Mouse (Mus musculus) liver, embryonic 14.5 days (tissue): Measurements from ENCODE around the gene Cercam. TPM values are rescaled to one million over a fixed set of nuclear protein-coding genes. Genes with fewer than 3 reads are reported as not detected.

Experiments
- ATAC-seq: fragments of 200-750 bp; cut with Nextera tagmentation; 2 replicates; pipeline ENCODE4 v1.8.0; 2017; ENCODE audit warnings: moderate number of reproducible peaks, mild to moderate bottlenecking, moderate library complexity; ENCODE audit not compliant: insufficient read depth
- DNase-seq, 3 experiments: peaks; one replicate each; pipeline ENCODE4 v3.0.0-alpha.2; 2012 to 2013; ENCODE audit warnings: low read depth in 3 of 3, low spot score in 3 of 3
- H3K27ac ChIP-seq: fragments of 300-500 bp; sonication (generic); 2 replicates; pipeline ENCODE4 v1.5.1; 2014; ENCODE audit warnings: moderate library complexity, mild to moderate bottlenecking, control low read depth, inconsistent platforms
- H3K27me3 ChIP-seq: fragments of 300-500 bp; sonication (generic); 2 replicates; pipeline ENCODE4 v1.6.1; 2014; ENCODE audit warnings: mild to moderate bottlenecking, low read length, moderate library complexity; ENCODE audit not compliant: control insufficient read depth, insufficient read depth
- H3K36me3 ChIP-seq: fragments of 300-500 bp; sonication (generic); replicated peaks from 2 replicates; pipeline ENCODE4 v1.6.1; 2014; ENCODE audit warnings: low read depth; ENCODE audit not compliant: control insufficient read depth, insufficient read depth
- H3K4me1 ChIP-seq, 2 experiments: fragments of 200-500 bp in 1 of 2; fragments of 300-500 bp in 1 of 2; sonication (generic) in 1 of 2; replicated peaks; 2 replicates each; pipeline ENCODE4 v1.6.1; 2012 to 2014; ENCODE audit warnings: antibody characterized with exemption in 1 of 2, inconsistent platforms in 1 of 2, low read length in 1 of 2; ENCODE audit not compliant: control insufficient read depth in 2 of 2, insufficient read depth in 2 of 2
- H3K4me2 ChIP-seq: fragments of 300-500 bp; sonication (generic); 2 replicates; pipeline ENCODE4 v1.6.1; 2014; ENCODE audit warnings: low read depth, mild to moderate bottlenecking, control low read depth, moderate library complexity
- H3K4me3 ChIP-seq, 2 experiments: fragments of 200-500 bp in 1 of 2; fragments of 300-500 bp in 1 of 2; sonication (generic) in 1 of 2; 2 replicates each; pipeline ENCODE4 v1.5.1; 2012 to 2014; ENCODE audit warnings: low read depth in 2 of 2, low read length in 2 of 2, mild to moderate bottlenecking in 2 of 2, control low read depth in 1 of 2, inconsistent platforms in 1 of 2, moderate library complexity in 1 of 2; ENCODE audit not compliant: insufficient read depth in 1 of 2
- H3K9ac ChIP-seq: fragments of 300-500 bp; sonication (generic); replicated peaks from 2 replicates; pipeline ENCODE4 v1.6.1; 2014; ENCODE audit warnings: mild to moderate bottlenecking, control low read depth, moderate library complexity
- H3K9me3 ChIP-seq: fragments of 300-500 bp; sonication (generic); 2 replicates; pipeline ENCODE4 v1.6.1; 2016; ENCODE audit warnings: low read length, mixed read lengths; ENCODE audit not compliant: control insufficient read depth
- CTCF ChIP-seq: IDR thresholded peaks from 2 replicates; pipeline ENCODE4 v1.5.1; 2016; ENCODE audit warnings: antibody characterized with exemption, low read depth, control low read depth
- EP300 ChIP-seq: IDR thresholded peaks from 2 replicates; pipeline ENCODE4 v1.6.1; 2016; ENCODE audit warnings: antibody characterized with exemption, low read depth
- WGBS: fragments of 180-500 bp; shearing (Covaris S2); extraction: QIAGEN DNeasy Blood & Tissue Kit; methylation state at CpG from one replicate; pipeline ENCODE4 v1.1.7; 2014; ENCODE audit not compliant: insufficient replicate concordance; 5-methylcytosine and 5-hydroxymethylcytosine counted together
- polyA plus RNA-seq, 2 experiments: library from polyadenylated mRNA; depleted of rRNA in 1 of 2; stranded (reverse) in 1 of 2; unstranded in 1 of 2; fragments of >200 nt; fragmentation: Nextera tagmentation in 1 of 2; extraction: Ambion mirVana in 1 of 2; gene quantifications; 2 replicates each; pipeline versions ENCODE4 v1.2.1 to v1.2.3; 2012 to 2014

Cercam gene
- polyA plus RNA-seq, 2 experiments = 16.6 to 20.1 TPM

DNA sequence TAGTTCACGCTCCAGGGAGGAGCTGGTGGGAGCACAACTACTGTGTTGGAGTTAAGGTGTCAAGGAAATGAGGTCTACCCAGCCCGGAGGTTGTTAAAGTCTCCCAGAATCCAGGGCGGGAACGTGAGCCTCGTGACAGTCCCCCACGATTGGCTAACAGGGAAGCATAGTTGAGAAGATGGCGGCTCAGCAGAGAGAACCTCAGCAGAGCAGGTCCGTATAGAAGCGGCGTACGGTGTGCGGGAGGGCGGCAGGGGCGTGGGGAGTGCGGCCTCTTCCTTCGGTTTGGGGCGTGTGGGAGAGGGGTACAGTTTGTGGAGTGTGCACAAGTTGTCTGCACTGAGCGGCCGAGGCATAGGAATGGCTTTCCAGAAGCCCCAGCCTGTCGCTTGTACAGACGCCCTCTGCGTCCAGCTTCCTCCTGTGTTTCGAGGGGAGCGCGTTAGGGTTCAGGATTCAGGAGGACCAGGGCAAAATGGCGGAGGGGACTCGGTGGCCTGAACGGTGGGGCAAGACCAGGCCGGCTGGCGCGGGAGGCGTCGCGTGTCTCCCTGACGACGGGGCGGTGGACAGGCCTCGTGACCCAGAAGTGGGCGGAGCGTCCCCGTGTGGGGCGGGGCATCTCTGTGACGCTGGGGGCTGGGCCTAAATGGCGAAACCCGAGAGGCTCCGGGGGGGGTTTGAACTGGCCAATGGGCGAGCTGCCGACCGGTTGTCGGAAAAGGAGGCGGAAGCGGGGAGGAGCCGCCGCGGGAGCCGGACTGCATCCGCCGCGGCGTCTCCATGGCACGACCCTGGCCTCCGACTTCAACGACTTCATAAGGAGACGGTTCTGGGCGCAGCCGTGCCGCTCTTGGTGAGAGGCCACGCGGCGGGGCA lies 20.3 kb downstream of the Cercam start, which contains the start of gene Odf2:
TSS of gene Odf2 (plus strand) at position 156 of the 879 bp plus-strand sequence.
- peak; percentile 97 for DNase-seq
- under 1% methylated on average over 70 of the region's 70 CpGs for WGBS

DNA sequence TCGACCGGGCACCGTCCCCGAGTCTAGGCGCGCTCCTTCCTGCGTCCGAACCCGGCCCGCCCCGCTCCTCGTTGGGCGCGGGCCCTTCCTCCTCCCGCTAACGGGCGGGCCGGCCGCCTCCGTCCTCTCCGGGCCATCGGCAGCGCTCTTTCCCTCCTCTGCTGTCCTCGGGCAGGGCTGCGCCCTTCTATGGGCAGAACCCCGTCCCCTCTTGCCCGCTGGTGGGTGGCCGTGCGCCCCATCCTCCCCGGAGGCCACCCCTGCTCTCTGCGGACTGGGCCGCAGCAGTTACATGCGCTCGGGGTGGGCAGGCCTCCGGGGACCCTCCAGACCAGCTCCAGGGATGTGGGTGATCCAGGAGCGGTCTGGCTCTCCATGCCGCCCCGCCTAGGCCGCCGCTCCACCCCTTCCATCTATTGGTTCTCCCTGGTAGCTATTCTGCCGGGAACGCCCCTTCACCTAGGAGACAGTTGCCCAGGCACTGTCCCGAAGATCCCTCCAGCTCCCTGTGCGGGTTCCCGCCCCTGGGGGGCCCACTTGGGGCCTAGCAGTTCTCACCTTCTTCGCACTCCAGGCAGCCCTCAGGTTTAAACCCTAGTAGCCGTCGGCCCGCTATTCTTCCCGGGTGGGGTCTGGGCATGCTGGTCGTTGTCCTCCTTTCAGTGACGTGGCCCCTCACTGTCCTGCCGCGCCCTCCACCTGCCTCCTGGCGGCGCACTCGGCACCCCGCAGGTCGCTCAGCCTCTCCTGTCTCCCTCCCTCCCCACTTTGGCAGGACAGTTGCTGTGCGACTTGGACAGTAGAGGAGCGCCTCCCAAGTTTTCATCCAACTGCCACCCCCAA lies 21.2 kb downstream of the Cercam start:
- Histone ChIP-seq H3K4me1 (peaks cover 14 to 16% of the 10 kb centered on the region in 2 experiments), H3K9ac (peak overlapping the region; percentile 98), H3K36me3 (peaks cover 34% of the 10 kb centered on the region), H3K4me3 (peak overlapping the region; percentile 84 to 99), H3K4me2 (peak overlapping the region; percentile 99), H3K27me3 (peaks cover 5% of the 10 kb centered on the region), H3K27ac (peak overlapping the region; percentile 91), H3K9me3 (no peaks in the 10 kb centered on the region)
- ATAC-seq (peak; percentile 92), DNase-seq (peak; percentile 90 to 92 (median 91))
- TF ChIP-seq CTCF (peak; percentile 88), EP300 (no peak)
- under 1% methylated on average over 59 of the region's 61 CpGs for WGBS

More for the DNA sequence above, 20.3 kb downstream of the Cercam start, which contains the start of gene Odf2:
- Histone ChIP-seq H3K36me3 (peaks cover 25% of the 10 kb centered on the region), H3K4me2 (peak within 1 kb of the TSS; percentile 99), H3K27me3 (peaks cover 5% of the 10 kb centered on the region), H3K9ac (peak within 1 kb of the TSS; percentile 98), H3K27ac (peak within 1 kb of the TSS; percentile 91), H3K4me3 (peak within 1 kb of the TSS; percentile 84 to 99), H3K9me3 (no peaks in the 10 kb centered on the region), H3K4me1 (peaks cover 14 to 16% of the 10 kb centered on the region in 2 experiments)
- TF ChIP-seq EP300 (no peak), CTCF (no peak)
- ATAC-seq = peak; percentile 79

DNA sequence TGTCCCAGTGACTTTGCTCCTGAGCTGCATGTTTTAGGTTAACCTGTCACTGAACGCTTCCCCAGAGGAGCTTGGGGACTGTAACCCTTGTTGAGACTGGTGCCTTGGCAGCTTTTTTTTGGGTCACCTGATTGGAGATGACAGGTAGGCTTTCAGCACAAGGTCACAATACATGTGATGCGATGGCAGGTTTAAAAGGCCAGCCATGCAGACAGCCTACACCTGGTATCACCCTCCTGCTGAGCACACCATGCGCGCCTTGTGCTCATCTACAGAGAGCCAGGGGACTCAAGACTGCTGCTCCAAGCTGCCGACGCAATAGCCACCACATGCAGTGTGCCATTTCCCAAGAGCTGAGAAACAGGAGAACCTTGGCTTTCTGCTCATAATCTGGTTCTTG lies 22.8 kb downstream of the Cercam start:
- peaks cover 14 to 16% of the 10 kb centered on the region in 2 experiments for H3K4me1 ChIP-seq
- H3K36me3 ChIP-seq = peaks cover 48% of the 10 kb centered on the region
- no peak for ATAC-seq
- TF ChIP-seq EP300 (no peak), CTCF (no peak)
- DNase-seq = no peak
- H3K9ac ChIP-seq = no peak overlapping the region
- WGBS = 92% methylated on average over 6 of the region's 6 CpGs
- H3K4me3 ChIP-seq = no peak overlapping the region
- no peaks in the 10 kb centered on the region for H3K9me3 ChIP-seq
- H3K27me3 ChIP-seq = peaks cover 5% of the 10 kb centered on the region
- no peak overlapping the region for H3K27ac ChIP-seq
- no peak overlapping the region for H3K4me2 ChIP-seq

DNA sequence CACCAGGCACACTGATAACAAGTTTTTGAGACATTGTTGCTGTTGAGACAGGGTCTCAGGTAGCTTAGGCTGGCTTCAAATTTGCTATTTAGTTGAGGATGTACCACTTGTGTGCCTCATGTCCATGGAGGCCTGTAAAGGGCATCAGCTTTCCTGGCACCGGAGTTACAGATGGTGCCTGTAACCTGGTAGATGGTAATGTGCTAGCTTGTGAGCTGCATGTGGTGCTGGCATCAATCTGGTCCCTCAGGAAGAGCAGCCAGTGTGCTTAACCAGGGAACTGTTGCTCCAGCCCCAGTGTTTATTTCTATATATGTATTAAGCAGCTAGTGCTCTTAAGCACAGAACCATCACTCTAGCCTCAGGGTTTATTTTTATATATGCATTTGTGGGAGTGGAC lies 27.1 kb downstream of the Cercam start:
- 81% methylated on average over 1 of the region's 1 CpGs for WGBS
- H3K9ac ChIP-seq = no peak overlapping the region
- TF ChIP-seq EP300 = no peak
- no peak for TF ChIP-seq CTCF
- no peak for DNase-seq
- H3K4me3 ChIP-seq = no peak overlapping the region
- no peak for ATAC-seq
- no peaks in the 10 kb centered on the region for H3K27me3 ChIP-seq
- peaks cover 81% of the 10 kb centered on the region for H3K36me3 ChIP-seq
- no peak overlapping the region for H3K4me2 ChIP-seq
- H3K27ac ChIP-seq = no peak overlapping the region
- peaks cover 3 to 5% of the 10 kb centered on the region in 2 experiments for H3K4me1 ChIP-seq
- no peaks in the 10 kb centered on the region for H3K9me3 ChIP-seq
